Mouse (Mus musculus) midbrain, embryonic 15.5 days (tissue): ENCODE measurements at regions not wholly inside any gene's neighbourhood (a gene's known extent, or its start where the extent isn't known, plus 50 kb on each side); places are given as distances from the start of the nearest gene placed in this dataset.

ENCODE experiments used
- ATAC-seq: fragments of 200-750 bp; cut with Nextera tagmentation; replicated peaks from 2 replicates; pipeline ENCODE4 v1.8.0; 2017; ENCODE audit warnings: moderate TSS enrichment
- H3K27ac ChIP-seq: fragments of 300-500 bp; sonication (generic); 2 replicates; pipeline ENCODE4 v1.5.1; 2015; ENCODE audit warnings: mild to moderate bottlenecking, inconsistent platforms
- H3K27me3 ChIP-seq: fragments of 300-500 bp; sonication (generic); replicated peaks from 2 replicates; pipeline ENCODE4 v1.6.1; 2015; ENCODE audit warnings: inconsistent platforms
- H3K36me3 ChIP-seq: fragments of 300-500 bp; sonication (generic); replicated peaks from 2 replicates; pipeline ENCODE4 v1.6.1; 2015; ENCODE audit warnings: inconsistent platforms
- H3K4me1 ChIP-seq: fragments of 300-500 bp; sonication (generic); 2 replicates; pipeline ENCODE4 v1.6.1; 2015; ENCODE audit warnings: inconsistent platforms
- H3K4me2 ChIP-seq: fragments of 300-500 bp; sonication (generic); 2 replicates; pipeline ENCODE4 v1.6.1; 2015; ENCODE audit warnings: inconsistent platforms, mild to moderate bottlenecking, moderate library complexity
- H3K4me3 ChIP-seq: fragments of 300-500 bp; sonication (generic); 2 replicates; pipeline ENCODE4 v1.5.1; 2015; ENCODE audit warnings: mild to moderate bottlenecking, inconsistent platforms
- H3K9ac ChIP-seq: fragments of 300-500 bp; sonication (generic); 2 replicates; pipeline ENCODE4 v1.6.1; 2015; ENCODE audit warnings: mild to moderate bottlenecking, inconsistent platforms
- H3K9me3 ChIP-seq: fragments of 300-500 bp; sonication (generic); 2 replicates; pipeline ENCODE4 v1.6.1; 2016; ENCODE audit warnings: inconsistent platforms
- WGBS: fragments of 180-500 bp; shearing (Covaris S2); methylation state at CpG from one replicate; pipeline ENCODE4 v1.1.7; 2015; ENCODE audit warnings: mixed read lengths; 5-methylcytosine and 5-hydroxymethylcytosine counted together

DNA sequence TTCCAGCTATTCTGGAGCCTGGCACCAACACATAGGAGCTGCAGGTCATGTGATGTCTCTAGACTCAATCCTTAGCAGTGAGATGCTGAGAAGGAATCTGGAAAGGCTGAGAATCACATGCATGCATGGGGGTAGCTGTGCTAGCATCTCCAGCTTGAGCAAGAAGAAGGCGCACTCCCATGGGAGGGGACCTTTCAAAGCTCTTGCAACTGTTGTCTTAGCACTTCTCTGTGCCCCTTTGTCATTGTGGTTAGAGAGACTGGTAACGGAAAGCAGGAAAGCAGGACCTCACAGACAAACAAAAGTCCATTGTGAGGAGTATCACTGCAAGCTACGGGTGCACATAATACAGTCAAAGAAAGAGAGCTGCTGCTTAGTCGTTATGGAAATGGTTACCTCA lies 634.5 kb downstream of the Efna5 start:
- Histone ChIP-seq H3K9ac (no peak overlapping the region), H3K4me3 (no peak overlapping the region), H3K27me3 (no peaks in the 10 kb centered on the region), H3K4me1 (no peaks in the 10 kb centered on the region; the same call in 1 of the 2 replicates), H3K9me3 (no peaks in the 10 kb centered on the region), H3K36me3 (no peaks in the 10 kb centered on the region), H3K27ac (no peak overlapping the region), H3K4me2 (no peak overlapping the region)
- WGBS, result 12% methylated on average over 4 of the region's 4 CpGs
- ATAC-seq, result no peak

DNA sequence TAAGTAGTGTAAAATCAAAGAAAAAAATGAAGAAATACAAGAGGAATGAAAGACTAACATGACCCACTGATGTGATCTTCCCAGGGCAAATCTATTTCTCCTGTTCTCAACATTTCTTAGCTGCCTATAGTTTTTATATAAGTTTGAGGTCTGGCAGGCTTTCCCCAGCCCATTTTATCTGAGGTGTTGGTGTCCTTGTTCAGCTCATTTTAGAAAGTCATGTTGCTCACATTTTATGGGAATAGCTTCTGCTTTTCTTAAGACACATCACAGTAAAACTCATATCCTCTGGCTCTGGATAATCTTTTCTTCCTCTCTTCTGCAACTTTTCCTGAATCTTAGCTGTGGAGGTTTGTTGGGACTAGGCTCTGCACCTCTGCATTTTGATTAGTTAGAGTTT lies 650.2 kb downstream of the Efna5 start:
- Histone ChIP-seq H3K4me1 (no peaks in the 10 kb centered on the region), H3K27me3 (no peaks in the 10 kb centered on the region), H3K9me3 (no peaks in the 10 kb centered on the region), H3K4me3 (no peak overlapping the region), H3K9ac (no peak overlapping the region), H3K36me3 (no peaks in the 10 kb centered on the region), H3K4me2 (no peak overlapping the region), H3K27ac (no peak overlapping the region)
- no peak for ATAC-seq

DNA sequence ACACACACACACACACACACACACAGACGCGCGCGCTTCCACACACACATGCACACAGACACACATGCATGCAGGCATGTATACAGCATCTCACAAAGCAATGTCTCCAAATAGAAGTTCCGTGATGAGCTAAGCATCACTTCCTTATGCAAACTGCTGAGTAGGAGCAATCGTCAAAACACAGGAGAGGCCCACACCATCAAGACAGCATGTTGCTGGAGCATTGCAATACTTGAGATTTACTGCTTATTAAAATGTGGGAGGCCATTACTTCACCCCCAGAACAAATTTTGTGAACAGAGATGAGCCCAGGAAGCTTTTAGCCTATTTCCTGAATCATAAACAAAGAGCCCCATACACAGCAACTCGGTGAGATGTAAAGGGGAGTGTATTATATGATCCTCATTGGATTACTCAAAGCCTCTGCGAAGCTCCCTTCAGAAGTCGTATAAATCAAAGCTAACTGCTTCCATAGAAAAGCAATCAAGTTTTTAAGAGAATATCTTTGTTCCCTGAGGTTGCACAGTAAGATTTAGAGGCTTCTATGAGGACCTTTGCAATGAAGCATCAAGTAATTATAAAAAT lies 670.6 kb downstream of the Efna5 start:
- 77% methylated on average over 9 of the region's 9 CpGs for WGBS
- Histone ChIP-seq H3K4me3 (no peak overlapping the region), H3K9ac (no peak overlapping the region)

DNA sequence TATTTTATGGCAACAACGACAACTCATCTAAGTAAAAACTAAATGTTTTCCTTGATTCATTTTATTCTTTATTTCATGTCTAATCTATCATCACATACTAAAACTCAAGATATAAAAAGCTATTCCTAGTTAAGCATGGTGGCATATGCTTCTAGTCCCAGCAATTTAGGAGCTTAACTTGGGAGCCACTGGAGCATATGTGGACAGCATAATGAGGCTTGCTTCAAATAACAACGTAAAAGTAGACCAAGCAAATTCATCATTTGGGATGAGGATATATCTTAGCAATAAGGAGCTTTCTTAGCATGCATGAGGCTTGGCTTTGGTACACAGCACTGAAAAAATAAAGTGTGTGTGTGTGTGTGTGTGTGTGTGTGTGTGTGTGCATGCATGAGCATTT lies 678.5 kb downstream of the Efna5 start:
- no peak overlapping the region for H3K9ac ChIP-seq
- no peaks in the 10 kb centered on the region for H3K27me3 ChIP-seq
- H3K4me3 ChIP-seq, result no peak overlapping the region
- ATAC-seq, result no peak
- H3K36me3 ChIP-seq, result no peaks in the 10 kb centered on the region
- no peaks in the 10 kb centered on the region for H3K4me1 ChIP-seq
- H3K27ac ChIP-seq, result no peak overlapping the region
- 79% methylated on average over 2 of the region's 2 CpGs for WGBS
- H3K4me2 ChIP-seq, result no peak overlapping the region
- no peaks in the 10 kb centered on the region for H3K9me3 ChIP-seq

More for the DNA sequence above, 670.6 kb downstream of the Efna5 start:
- Histone ChIP-seq H3K4me1 (no peaks in the 10 kb centered on the region), H3K27ac (no peak overlapping the region), H3K36me3 (no peaks in the 10 kb centered on the region), H3K27me3 (no peaks in the 10 kb centered on the region), H3K4me2 (no peak overlapping the region), H3K9me3 (no peaks in the 10 kb centered on the region)
- no peak for ATAC-seq

DNA sequence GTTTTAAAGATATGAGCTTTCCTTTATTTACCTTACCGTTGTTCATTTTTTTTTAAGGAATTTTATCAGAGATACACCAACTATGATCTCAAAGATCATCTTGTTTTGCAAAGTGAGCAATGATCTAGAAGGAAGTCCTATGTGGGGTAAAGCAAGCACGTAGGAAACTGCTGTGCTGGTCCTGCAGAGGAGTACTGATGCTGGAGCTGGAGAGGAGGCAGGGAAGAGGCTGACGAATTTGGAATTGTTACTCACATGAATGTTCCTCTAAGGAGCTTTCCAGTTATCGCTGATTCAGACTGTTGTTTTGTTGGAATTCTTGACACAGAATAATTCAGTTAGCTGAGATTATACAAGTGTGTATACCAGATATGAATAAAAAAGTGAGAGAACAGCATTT lies 680.6 kb downstream of the Efna5 start:
- Histone ChIP-seq H3K9ac (no peak overlapping the region), H3K27me3 (no peaks in the 10 kb centered on the region), H3K9me3 (no peaks in the 10 kb centered on the region), H3K4me1 (no peaks in the 10 kb centered on the region), H3K36me3 (no peaks in the 10 kb centered on the region), H3K4me3 (no peak overlapping the region), H3K4me2 (no peak overlapping the region), H3K27ac (no peak overlapping the region)
- no peak for ATAC-seq
- 89% methylated on average over 4 of the region's 4 CpGs for WGBS

DNA sequence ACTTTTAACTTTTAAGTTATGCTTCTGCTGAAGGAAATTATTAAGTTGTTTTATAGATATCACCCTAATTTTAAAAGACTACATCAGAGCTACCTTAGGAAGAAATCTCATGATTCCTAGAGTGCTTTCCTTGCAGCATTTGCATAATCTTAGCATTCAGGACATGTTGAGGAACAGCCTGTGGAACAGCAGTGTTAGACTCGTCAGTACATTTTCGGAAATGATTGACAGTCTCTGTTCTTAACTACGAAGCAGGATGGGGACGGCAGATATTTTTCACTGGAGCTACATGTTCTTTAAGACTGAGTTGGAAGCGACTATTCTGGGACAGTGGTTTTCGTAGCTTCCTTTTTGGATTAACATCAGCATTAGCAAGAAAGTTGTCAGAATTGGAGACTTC lies 681.6 kb downstream of the Efna5 start:
- Histone ChIP-seq H3K9me3 (no peaks in the 10 kb centered on the region), H3K27ac (no peak overlapping the region), H3K9ac (no peak overlapping the region), H3K36me3 (no peaks in the 10 kb centered on the region), H3K27me3 (no peaks in the 10 kb centered on the region), H3K4me3 (no peak overlapping the region), H3K4me2 (no peak overlapping the region), H3K4me1 (no peaks in the 10 kb centered on the region)
- ATAC-seq, result no peak
- WGBS, result 75% methylated on average over 6 of the region's 6 CpGs

DNA sequence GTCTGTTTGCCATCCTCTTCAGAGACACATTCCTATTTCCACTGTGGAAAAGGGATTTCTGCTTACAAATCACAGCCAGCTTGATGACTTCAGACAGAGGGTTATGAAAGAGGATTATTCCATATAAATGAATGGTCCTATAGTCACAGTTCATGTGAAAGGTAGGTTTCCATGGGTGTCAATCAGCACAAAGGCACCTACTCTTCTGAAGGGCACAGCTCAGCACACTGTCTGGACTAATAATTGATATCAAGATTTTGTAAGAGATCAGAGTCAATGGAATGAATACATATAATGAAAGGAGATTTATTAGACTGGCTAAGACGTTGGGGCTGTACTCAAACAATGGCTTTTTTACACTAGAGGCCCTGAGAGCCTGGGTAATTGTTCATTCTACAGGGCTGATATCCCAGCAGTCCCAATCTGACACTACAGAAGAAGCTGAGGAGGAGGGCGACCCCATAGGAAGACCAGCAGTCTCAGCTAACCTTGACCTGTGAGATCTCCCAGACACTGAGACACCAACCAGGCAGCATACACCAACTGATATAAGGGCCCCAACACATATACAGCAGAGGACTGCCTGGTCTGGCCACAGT lies 702.4 kb downstream of the Efna5 start:
- Histone ChIP-seq H3K36me3 (no peaks in the 10 kb centered on the region), H3K9ac (no peak overlapping the region), H3K9me3 (no peaks in the 10 kb centered on the region), H3K27me3 (no peaks in the 10 kb centered on the region), H3K4me2 (no peak overlapping the region), H3K4me1 (0 out of 2 replicates have a peak, but pooled peaks cover 2% of the 10 kb centered on the region), H3K27ac (no peak overlapping the region), H3K4me3 (no peak overlapping the region)
- 35% methylated on average over 2 of the region's 2 CpGs for WGBS
- no peak for ATAC-seq

DNA sequence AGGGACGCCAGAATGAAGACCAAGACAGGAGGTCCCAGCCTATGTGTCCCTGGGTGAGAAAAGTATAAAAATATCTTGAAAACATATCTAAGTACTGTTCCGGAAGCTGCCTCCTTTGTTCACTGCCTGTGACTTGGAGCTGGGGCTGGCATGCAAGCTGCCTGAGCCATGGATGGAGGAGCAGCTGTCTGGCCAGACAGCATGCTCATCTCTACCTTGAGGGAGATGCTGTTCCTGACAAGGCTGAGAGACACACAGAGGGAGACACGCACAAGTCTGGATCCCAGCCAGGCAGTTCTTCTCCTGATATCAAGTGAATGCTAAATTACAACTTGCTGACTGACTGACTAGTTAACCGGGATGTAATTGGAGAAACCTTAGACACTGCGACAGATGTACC lies 704.8 kb downstream of the Efna5 start:
- Histone ChIP-seq H3K36me3 (no peaks in the 10 kb centered on the region), H3K4me1 (0 out of 2 replicates have a peak, but pooled peaks cover 2% of the 10 kb centered on the region), H3K27ac (no peak overlapping the region), H3K9me3 (no peaks in the 10 kb centered on the region), H3K27me3 (no peaks in the 10 kb centered on the region), H3K4me2 (no peak overlapping the region), H3K9ac (no peak overlapping the region), H3K4me3 (no peak overlapping the region)
- no peak for ATAC-seq
- WGBS, result 86% methylated on average over 5 of the region's 5 CpGs

DNA sequence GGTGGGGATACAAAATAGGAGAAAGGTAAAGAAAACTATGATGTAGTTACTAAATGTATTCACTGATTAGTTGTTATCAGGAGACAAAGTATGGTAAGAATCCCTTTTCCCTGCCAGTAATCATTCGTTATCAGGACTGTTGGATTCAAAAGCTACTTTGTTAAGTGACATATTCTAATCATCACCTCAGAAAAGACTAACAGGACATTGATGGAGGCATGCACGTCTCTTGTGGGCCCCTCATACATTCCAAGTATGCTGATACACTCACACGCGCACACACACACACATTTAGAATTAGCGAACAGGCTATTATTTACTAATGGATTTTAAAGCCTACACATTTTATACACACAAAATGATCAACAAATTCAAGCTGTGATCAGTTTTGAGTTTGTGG lies 708.8 kb downstream of the Efna5 start:
- no peaks in the 10 kb centered on the region for H3K9me3 ChIP-seq
- H3K36me3 ChIP-seq, result no peaks in the 10 kb centered on the region
- H3K27me3 ChIP-seq, result no peaks in the 10 kb centered on the region
- no peak overlapping the region for H3K4me2 ChIP-seq
- H3K4me3 ChIP-seq, result no peak overlapping the region
- H3K4me1 ChIP-seq, result no peaks in the 10 kb centered on the region
- H3K9ac ChIP-seq, result no peak overlapping the region
- H3K27ac ChIP-seq, result no peak overlapping the region
- no peak for ATAC-seq
- WGBS, result 94% methylated on average over 5 of the region's 5 CpGs

DNA sequence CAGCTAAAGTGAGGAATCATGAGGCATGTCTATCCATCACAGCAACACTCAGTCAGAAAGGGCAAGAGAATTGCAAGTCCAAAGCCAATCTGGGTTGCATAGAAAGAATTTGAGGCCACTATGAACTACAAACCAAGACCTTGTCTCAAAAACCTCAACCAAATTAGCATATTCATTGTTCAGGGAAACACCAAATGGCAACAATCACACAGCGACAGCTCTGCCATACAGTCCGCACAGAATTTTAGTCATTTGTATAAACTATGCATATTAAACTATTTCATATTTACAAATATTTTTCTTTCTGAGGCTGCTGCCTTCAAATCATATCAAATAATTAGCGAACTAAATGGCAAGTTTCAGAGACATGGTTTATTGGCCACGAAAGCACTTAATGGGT lies 709.6 kb downstream of the Efna5 start:
- H3K4me3 ChIP-seq, result no peak overlapping the region
- no peaks in the 10 kb centered on the region for H3K36me3 ChIP-seq
- no peak overlapping the region for H3K27ac ChIP-seq
- H3K9ac ChIP-seq, result no peak overlapping the region
- no peak overlapping the region for H3K4me2 ChIP-seq
- no peak for ATAC-seq
- H3K27me3 ChIP-seq, result no peaks in the 10 kb centered on the region
- H3K4me1 ChIP-seq, result no peaks in the 10 kb centered on the region
- 89% methylated on average over 4 of the region's 4 CpGs for WGBS
- H3K9me3 ChIP-seq, result no peaks in the 10 kb centered on the region

DNA sequence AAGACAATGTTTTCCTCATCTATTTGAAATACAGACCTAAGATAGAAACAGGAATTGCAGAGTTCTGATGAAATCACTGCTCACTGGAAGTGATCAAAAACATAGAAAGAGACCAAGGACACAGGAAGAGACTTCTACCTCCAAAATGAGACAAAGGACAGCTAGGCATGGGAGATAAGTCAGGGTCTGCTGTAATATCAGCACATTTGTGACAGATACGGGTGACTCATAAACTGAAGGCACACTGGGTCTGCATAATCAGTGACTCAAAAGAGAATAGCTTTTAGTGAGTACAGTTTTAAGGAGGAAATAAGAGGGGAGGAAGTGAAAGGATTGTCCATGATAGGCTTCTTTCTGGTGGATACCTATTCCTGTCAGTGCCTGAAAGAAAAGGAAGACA lies 719.7 kb downstream of the Efna5 start:
- 97% methylated on average over 1 of the region's 1 CpGs for WGBS
- H3K27me3 ChIP-seq, result no peaks in the 10 kb centered on the region
- H3K36me3 ChIP-seq, result no peaks in the 10 kb centered on the region
- H3K9ac ChIP-seq, result no peak overlapping the region
- H3K4me1 ChIP-seq, result no peaks in the 10 kb centered on the region
- no peaks in the 10 kb centered on the region for H3K9me3 ChIP-seq
- no peak overlapping the region for H3K27ac ChIP-seq
- no peak overlapping the region for H3K4me2 ChIP-seq
- H3K4me3 ChIP-seq, result no peak overlapping the region
- ATAC-seq, result no peak

DNA sequence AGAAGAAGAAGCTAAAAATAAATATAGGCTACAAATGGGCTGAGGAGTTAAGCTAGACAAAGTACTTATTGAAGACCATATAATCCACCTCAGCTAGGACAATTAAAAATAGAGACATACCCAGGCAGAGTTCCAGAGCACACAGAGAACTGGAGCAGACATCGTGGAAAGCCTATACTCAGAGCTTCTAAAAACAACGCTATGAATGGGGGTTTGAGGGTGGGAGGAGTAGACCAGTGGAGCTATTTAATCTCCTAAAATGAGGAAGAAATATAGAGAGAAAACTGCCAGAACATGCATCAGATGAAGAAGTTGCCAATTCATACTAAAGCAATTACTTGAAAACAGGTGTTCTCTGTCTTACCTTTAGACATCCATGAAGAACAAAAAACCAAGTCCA lies 720.8 kb downstream of the Efna5 start:
- Histone ChIP-seq H3K4me2 (no peak overlapping the region), H3K9me3 (no peaks in the 10 kb centered on the region), H3K36me3 (no peaks in the 10 kb centered on the region), H3K9ac (no peak overlapping the region), H3K4me3 (no peak overlapping the region), H3K4me1 (no peaks in the 10 kb centered on the region), H3K27me3 (no peaks in the 10 kb centered on the region), H3K27ac (no peak overlapping the region)
- 76% methylated on average over 2 of the region's 2 CpGs for WGBS
- ATAC-seq, result no peak

DNA sequence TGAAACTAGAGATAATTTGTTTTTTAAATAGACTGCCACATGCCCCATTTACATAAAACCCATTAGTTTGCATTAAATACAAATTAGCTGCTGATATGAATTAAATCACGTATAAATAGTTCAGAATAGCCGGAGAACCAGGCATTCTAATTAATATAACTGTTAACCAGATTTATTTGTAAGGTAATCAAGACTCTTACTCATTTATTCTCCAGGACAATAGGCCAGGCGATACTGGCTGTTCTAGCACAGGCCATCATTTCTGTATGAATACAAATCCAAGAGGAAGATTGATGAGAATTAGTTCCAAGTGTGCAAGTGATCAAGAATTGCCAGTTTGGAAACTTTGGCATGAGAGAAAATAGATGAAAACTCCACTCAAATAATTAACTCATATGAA lies 746.1 kb downstream of the Efna5 start:
- H3K27me3 ChIP-seq, result no peaks in the 10 kb centered on the region
- ATAC-seq, result no peak

More for the DNA sequence above, 746.1 kb downstream of the Efna5 start:
- 58% methylated on average over 3 of the region's 3 CpGs for WGBS
- Histone ChIP-seq H3K36me3 (no peaks in the 10 kb centered on the region), H3K4me3 (no peak overlapping the region), H3K4me2 (no peak overlapping the region), H3K9me3 (no peaks in the 10 kb centered on the region), H3K9ac (no peak overlapping the region), H3K4me1 (no peaks in the 10 kb centered on the region), H3K27ac (no peak overlapping the region)
